Mouse (Mus musculus) CD4-positive, CD25-positive, alpha-beta regulatory T cell, adult 4 months (primary cell): ENCODE data around the gene Dchs2. TPM values are rescaled to one million over a fixed set of nuclear protein-coding genes. Genes with fewer than 3 reads are reported as not detected.

Experiments used
- ATAC-seq: one replicate; pipeline ENCODE4 v1.8.0; 2017
- polyA plus RNA-seq, 2 experiments: library from polyadenylated mRNA; unstranded; fragments of 100-300 nt; shearing (Covaris generic); gene quantifications; one replicate each; pipeline ENCODE4 v1.2.1; 2017

The Dchs2 gene
- polyA plus RNA-seq, 2 experiments from 2014 or later: not detected

- ATAC-seq: no peak
Observed at GRCm38 (mm10) chr3:83266009-83266408, 138.3 kb downstream of the Dchs2 start.

- ATAC-seq: no peak
Observed at GRCm38 (mm10) chr3:83270228-83270627, 142.5 kb downstream of the Dchs2 start.

GRCm38 (mm10) chr3:83270982-83271381 is 143.2 kb downstream of the Dchs2 start:
- no peak for ATAC-seq

- no peak for ATAC-seq
Observed at GRCm38 (mm10) chr3:83273555-83274244, 146.0 kb downstream of the Dchs2 start.

GRCm38 (mm10) chr3:83275703-83276102 is 148.0 kb downstream of the Dchs2 start:
- ATAC-seq: no peak

- no peak for ATAC-seq
Observed at GRCm38 (mm10) chr3:83283882-83284281, 156.1 kb downstream of the Dchs2 start.

GRCm38 (mm10) chr3:83286975-83287405 is 159.2 kb downstream of the Dchs2 start:
- no peak for ATAC-seq

GRCm38 (mm10) chr3:83288118-83288840 is 160.5 kb downstream of the Dchs2 start:
- no peak for ATAC-seq

- no peak for ATAC-seq
Observed at GRCm38 (mm10) chr3:83290482-83290881, 162.7 kb downstream of the Dchs2 start.

GRCm38 (mm10) chr3:83290953-83291352 is 163.2 kb downstream of the Dchs2 start:
- no peak for ATAC-seq

- ATAC-seq: no peak
Observed at GRCm38 (mm10) chr3:83299783-83300382, 172.1 kb downstream of the Dchs2 start.

- ATAC-seq: no peak
Observed at GRCm38 (mm10) chr3:83303876-83304275, 176.1 kb downstream of the Dchs2 start.

- no peak for ATAC-seq
Observed at GRCm38 (mm10) chr3:83345928-83346327, 218.2 kb downstream of the Dchs2 start.

- no peak for ATAC-seq
Observed at GRCm38 (mm10) chr3:83368500-83369068, 240.8 kb downstream of the Dchs2 start.

- no peak for ATAC-seq
Observed at GRCm38 (mm10) chr3:83369871-83370270, 242.1 kb downstream of the Dchs2 start.

- no peak for ATAC-seq
Observed at GRCm38 (mm10) chr3:83374333-83374732, 246.6 kb downstream of the Dchs2 start.

- ATAC-seq: no peak
Observed at GRCm38 (mm10) chr3:83376834-83377233, 249.1 kb downstream of the Dchs2 start.

Other genes starting within 250 kb of the Dchs2 start
- gene Lrat, start 224.0 kb upstream of the Dchs2 start, polyA plus RNA-seq: not detected
- gene Fgg, start 120.2 kb upstream of the Dchs2 start, polyA plus RNA-seq: not detected
- not detected for gene Fga, start 101.9 kb upstream of the Dchs2 start, polyA plus RNA-seq
- not detected for gene Fgb, start 78.1 kb upstream of the Dchs2 start, polyA plus RNA-seq
- gene Plrg1, start 72.4 kb upstream of the Dchs2 start, polyA plus RNA-seq: 10 to 100 TPM; 61.2 to 64.4 TPM